Mouse (Mus musculus): ENCODE measurements around the gene Vmn2r11.
"Not testable (repeated sequence)": the region's sequence is repeated elsewhere in the genome, so short reads cannot be mapped to it uniquely, and the experiment has no call there.

Gene Vmn2r11

DNA sequence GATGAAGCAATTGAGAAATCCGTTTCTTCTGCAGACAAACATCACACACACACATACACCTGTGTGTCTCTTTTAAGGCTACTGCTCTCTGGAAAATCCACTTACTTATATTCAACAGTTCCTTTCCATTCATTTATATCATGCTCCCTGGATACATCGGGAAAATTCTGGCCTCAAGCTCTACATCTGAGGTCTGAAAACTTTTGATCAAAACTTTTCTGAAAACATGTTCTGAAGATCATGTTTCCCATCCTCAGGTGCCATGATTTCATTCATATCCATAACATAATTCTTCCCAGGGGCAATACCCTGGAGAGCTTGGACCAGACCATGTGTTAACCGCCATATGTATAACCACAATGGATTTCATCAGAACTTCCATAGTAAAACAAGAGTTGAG lies at the start of gene Vmn2r11:
TSS of gene Vmn2r11 (minus strand) at position 101 of the 400 bp plus-strand sequence.
- DNase-seq (ENCODE audit: low read depth, low spot score) = not testable (repeated sequence)

DNA sequence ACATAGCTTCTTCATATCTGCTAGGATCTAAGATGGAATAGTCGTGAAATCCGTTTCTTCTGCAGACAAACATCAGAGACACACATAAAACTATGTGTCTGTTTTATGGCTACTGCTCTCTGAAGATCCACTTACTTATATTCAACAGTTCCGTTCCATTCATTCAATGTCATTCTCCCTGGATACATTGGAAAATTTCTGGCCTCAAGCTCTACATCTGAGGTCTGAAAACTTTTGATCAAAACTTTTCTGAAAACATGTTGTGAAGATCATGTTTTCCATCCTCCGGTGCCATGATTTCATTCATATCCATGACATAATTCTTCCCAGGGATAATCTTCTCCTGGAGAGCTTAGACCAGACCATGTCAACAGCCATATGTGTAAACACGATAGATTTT lies 38.5 kb upstream of the Vmn2r11 start, which contains the start of gene Vmn2r12:
TSS of gene Vmn2r12 (minus strand) at position 101 of the 400 bp plus-strand sequence.
- DNase-seq (ENCODE audit: low read depth, low spot score) = not testable (repeated sequence)

DNA sequence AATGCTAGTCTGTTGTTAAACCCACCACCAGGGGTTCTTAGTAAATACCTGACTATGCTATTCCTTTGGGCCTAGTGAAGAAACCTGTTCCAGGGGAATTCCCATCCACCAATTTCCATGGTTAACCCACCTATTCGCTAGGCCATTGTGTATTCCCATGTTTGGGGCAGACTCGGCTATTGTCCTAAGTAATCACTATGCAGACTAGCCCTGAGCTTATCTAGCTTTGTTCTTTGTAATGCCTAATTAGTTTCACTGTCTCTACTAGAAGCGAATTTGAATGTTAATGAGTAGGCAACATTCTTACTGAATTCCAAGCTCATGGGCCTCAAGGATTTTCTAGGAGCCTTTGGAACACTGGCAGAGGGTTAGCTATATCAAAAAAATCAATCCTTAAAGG lies 37.1 kb upstream of the Vmn2r11 start:
- DNase-seq (ENCODE audit: low read depth, low spot score) = not testable (repeated sequence)

GRCm38 (mm10) chr5:109072016-109072415 lies 12.6 kb upstream of the Vmn2r11 start:
- not testable (repeated sequence) for DNase-seq (ENCODE audit: low read depth, low spot score)

GRCm38 (mm10) chr5:109055286-109055685 lies 4.1 kb downstream of the Vmn2r11 start:
- no peak for DNase-seq (ENCODE audit: low read depth, low spot score)

- no peak for DNase-seq (ENCODE audit: low read depth, low spot score)
These were observed 26.8 kb downstream of the Vmn2r11 start for GRCm38 (mm10) chr5:109032591-109032990.

GRCm38 (mm10) chr5:109006427-109006826 lies 52.9 kb downstream of the Vmn2r11 start, which contains the start of gene Vmn2r10:
Vmn2r10 (minus strand) TSS chr5:109006527.
- DNase-seq (ENCODE audit: low read depth, low spot score) = not testable (repeated sequence)
